Mouse (Mus musculus): ENCODE data around the gene Cldn14. TPM values are rescaled to one million over a fixed set of nuclear protein-coding genes. Genes with fewer than 3 reads are reported as not detected.

The Cldn14 gene
- polyA plus RNA-seq, 1 experiment from 2014 or later: not detected

- Histone ChIP-seq H3K36me3 (no peaks in the 10 kb centered on the region), H3K4me1 (0 out of 2 replicates have a peak, but pooled peaks cover 5% of the 10 kb centered on the region), H3K9me3 (no peaks in the 10 kb centered on the region), H3K27me3 (no peaks in the 10 kb centered on the region), H3K9ac (no peak overlapping the region), H3K27ac (no peak overlapping the region), H3K4me2 (peak overlapping the region; percentile 48; the same call in 1 of the 2 replicates), H3K4me3 (no peak overlapping the region)
- no peak for ATAC-seq (ENCODE audit: borderline replicate concordance, extremely low read depth, low FRiP score, low TSS enrichment)
- 42% methylated on average over 8 of the region's 8 CpGs for WGBS
Measured at GRCm38 (mm10) chr16:93974278-93974677, 34.4 kb downstream of the Cldn14 start.

GRCm38 (mm10) chr16:93973554-93973953, 35.1 kb downstream of the Cldn14 start:
- Histone ChIP-seq H3K9ac (no peak overlapping the region), H3K27ac (no peak overlapping the region), H3K4me2 (peak overlapping the region; percentile 48), H3K36me3 (no peaks in the 10 kb centered on the region), H3K27me3 (no peaks in the 10 kb centered on the region), H3K4me3 (peak overlapping the region; percentile 26), H3K9me3 (no peaks in the 10 kb centered on the region), H3K4me1 (0 out of 2 replicates have a peak, but pooled peaks cover 5% of the 10 kb centered on the region)
- 35% methylated on average over 5 of the region's 5 CpGs for WGBS
- 0 out of 2 replicates have a peak, but pooled peaks have one; percentile 36 for ATAC-seq (ENCODE audit: borderline replicate concordance, extremely low read depth, low FRiP score, low TSS enrichment)

- no peak for ATAC-seq (ENCODE audit: borderline replicate concordance, extremely low read depth, low FRiP score, low TSS enrichment)
- Histone ChIP-seq H3K27me3 (no peaks in the 10 kb centered on the region), H3K4me3 (peak overlapping the region; percentile 26), H3K36me3 (no peaks in the 10 kb centered on the region), H3K4me1 (0 out of 2 replicates have a peak, but pooled peaks cover 5% of the 10 kb centered on the region), H3K9me3 (no peaks in the 10 kb centered on the region), H3K4me2 (peak overlapping the region; percentile 48), H3K27ac (no peak overlapping the region), H3K9ac (no peak overlapping the region; the same call in 1 of the 2 replicates)
- WGBS: 19% methylated on average over 10 of the region's 10 CpGs
Measured at GRCm38 (mm10) chr16:93973123-93973522, 35.5 kb downstream of the Cldn14 start.

- no peak overlapping the region for H3K4me3 ChIP-seq
- no peak overlapping the region for H3K27ac ChIP-seq
- ATAC-seq (ENCODE audit: borderline replicate concordance, extremely low read depth, low FRiP score, low TSS enrichment): no peak
Measured at GRCm38 (mm10) chr16:93971046-93971445, 37.6 kb downstream of the Cldn14 start.

GRCm38 (mm10) chr16:93967893-93968292, 40.7 kb downstream of the Cldn14 start:
- Histone ChIP-seq H3K4me3 (no peak overlapping the region), H3K4me2 (no peak overlapping the region), H3K4me1 (no peaks in the 10 kb centered on the region), H3K9ac (no peak overlapping the region), H3K9me3 (no peaks in the 10 kb centered on the region), H3K27ac (no peak overlapping the region), H3K36me3 (no peaks in the 10 kb centered on the region), H3K27me3 (no peaks in the 10 kb centered on the region)
- 86% methylated on average over 8 of the region's 8 CpGs for WGBS
- no peak for ATAC-seq (ENCODE audit: borderline replicate concordance, extremely low read depth, low FRiP score, low TSS enrichment)

More at GRCm38 (mm10) chr16:93971046-93971445, 37.6 kb downstream of the Cldn14 start:
- Histone ChIP-seq H3K4me1 (0 out of 2 replicates have a peak, but pooled peaks cover 5% of the 10 kb centered on the region), H3K36me3 (no peaks in the 10 kb centered on the region), H3K9ac (no peak overlapping the region), H3K9me3 (no peaks in the 10 kb centered on the region), H3K27me3 (no peaks in the 10 kb centered on the region), H3K4me2 (no peak overlapping the region)
- WGBS: 87% methylated on average over 11 of the region's 11 CpGs

GRCm38 (mm10) chr16:93962283-93962682, 46.4 kb downstream of the Cldn14 start:
- no peak overlapping the region for H3K9ac ChIP-seq
- no peak overlapping the region for H3K27ac ChIP-seq
- H3K4me2 ChIP-seq: no peak overlapping the region
- no peak overlapping the region for H3K4me3 ChIP-seq
- ATAC-seq (ENCODE audit: borderline replicate concordance, extremely low read depth, low FRiP score, low TSS enrichment): no peak
- no peaks in the 10 kb centered on the region for H3K4me1 ChIP-seq
- peaks cover 3% of the 10 kb centered on the region; the same call in 1 of the 2 replicates for H3K27me3 ChIP-seq
- 24% methylated on average over 5 of the region's 5 CpGs for WGBS
- H3K9me3 ChIP-seq: no peaks in the 10 kb centered on the region
- H3K36me3 ChIP-seq: no peaks in the 10 kb centered on the region

GRCm38 (mm10) chr16:93961099-93961646, 47.5 kb downstream of the Cldn14 start:
- Histone ChIP-seq H3K4me2 (no peak overlapping the region), H3K9me3 (no peaks in the 10 kb centered on the region), H3K9ac (no peak overlapping the region), H3K4me3 (no peak overlapping the region), H3K36me3 (no peaks in the 10 kb centered on the region), H3K27ac (no peak overlapping the region), H3K27me3 (peaks cover 3% of the 10 kb centered on the region; the same call in 1 of the 2 replicates), H3K4me1 (no peaks in the 10 kb centered on the region)
- WGBS: 65% methylated on average over 11 of the region's 11 CpGs
- ATAC-seq (ENCODE audit: borderline replicate concordance, extremely low read depth, low FRiP score, low TSS enrichment): no peak

- Histone ChIP-seq H3K27ac (no peak overlapping the region), H3K9me3 (no peaks in the 10 kb centered on the region), H3K36me3 (no peaks in the 10 kb centered on the region), H3K4me3 (no peak overlapping the region), H3K4me2 (no peak overlapping the region), H3K4me1 (no peaks in the 10 kb centered on the region), H3K9ac (no peak overlapping the region), H3K27me3 (peaks cover 3% of the 10 kb centered on the region; the same call in 1 of the 2 replicates)
- ATAC-seq (ENCODE audit: borderline replicate concordance, extremely low read depth, low FRiP score, low TSS enrichment): no peak
- 75% methylated on average over 4 of the region's 4 CpGs for WGBS
Measured at GRCm38 (mm10) chr16:93960495-93960894, 48.1 kb downstream of the Cldn14 start.

GRCm38 (mm10) chr16:93957402-93957801, 51.2 kb downstream of the Cldn14 start:
- Histone ChIP-seq H3K4me2 (no peak overlapping the region), H3K4me1 (no peaks in the 10 kb centered on the region), H3K36me3 (no peaks in the 10 kb centered on the region), H3K4me3 (no peak overlapping the region), H3K9ac (no peak overlapping the region), H3K27me3 (peaks cover 3% of the 10 kb centered on the region; the same call in 1 of the 2 replicates), H3K9me3 (no peaks in the 10 kb centered on the region), H3K27ac (no peak overlapping the region)
- no peak for ATAC-seq (ENCODE audit: borderline replicate concordance, extremely low read depth, low FRiP score, low TSS enrichment)
- WGBS: 57% methylated on average over 12 of the region's 12 CpGs

- H3K36me3 ChIP-seq: no peaks in the 10 kb centered on the region
- H3K27ac ChIP-seq: no peak overlapping the region
- H3K27me3 ChIP-seq: peaks cover 3% of the 10 kb centered on the region; the same call in 1 of the 2 replicates
- H3K4me1 ChIP-seq: no peaks in the 10 kb centered on the region
- H3K4me3 ChIP-seq: no peak overlapping the region
- H3K9ac ChIP-seq: no peak overlapping the region
- no peak for ATAC-seq (ENCODE audit: borderline replicate concordance, extremely low read depth, low FRiP score, low TSS enrichment)
- H3K9me3 ChIP-seq: no peaks in the 10 kb centered on the region
- 64% methylated on average over 7 of the region's 7 CpGs for WGBS
- no peak overlapping the region for H3K4me2 ChIP-seq
Measured at GRCm38 (mm10) chr16:93956986-93957385, 51.7 kb downstream of the Cldn14 start.

- H3K9me3 ChIP-seq: no peaks in the 10 kb centered on the region
- ATAC-seq (ENCODE audit: borderline replicate concordance, extremely low read depth, low FRiP score, low TSS enrichment): no peak
- no peak overlapping the region for H3K9ac ChIP-seq
- H3K4me3 ChIP-seq: no peak overlapping the region
- H3K4me1 ChIP-seq: peaks cover 1% of the 10 kb centered on the region; the same call in 1 of the 2 replicates
- 84% methylated on average over 4 of the region's 4 CpGs for WGBS
- H3K4me2 ChIP-seq: no peak overlapping the region
- H3K27ac ChIP-seq: no peak overlapping the region
- H3K27me3 ChIP-seq: peaks cover 4% of the 10 kb centered on the region; the same call in 1 of the 2 replicates
- H3K36me3 ChIP-seq: no peaks in the 10 kb centered on the region
Measured at GRCm38 (mm10) chr16:93947396-93947795, 61.2 kb downstream of the Cldn14 start.

GRCm38 (mm10) chr16:93944301-93944700, 64.3 kb downstream of the Cldn14 start:
- no peak overlapping the region for H3K27ac ChIP-seq
- no peak overlapping the region for H3K4me2 ChIP-seq
- no peak overlapping the region for H3K9ac ChIP-seq
- no peak for ATAC-seq (ENCODE audit: borderline replicate concordance, extremely low read depth, low FRiP score, low TSS enrichment)
- H3K4me3 ChIP-seq: no peak overlapping the region
- H3K4me1 ChIP-seq: peaks cover 14% of the 10 kb centered on the region; the same call in 1 of the 2 replicates
- WGBS: 74% methylated on average over 6 of the region's 6 CpGs
- peaks cover 4% of the 10 kb centered on the region; the same call in 1 of the 2 replicates for H3K27me3 ChIP-seq
- no peaks in the 10 kb centered on the region for H3K9me3 ChIP-seq
- H3K36me3 ChIP-seq: no peaks in the 10 kb centered on the region

All from lung, embryonic 15.5 days (tissue).